Mouse (Mus musculus) heart, postnatal 10 days (tissue): ENCODE results near the gene Phactr2. TPM values are rescaled to one million over a fixed set of nuclear protein-coding genes. Genes with fewer than 3 reads are reported as not detected.

ENCODE experiments used
- DNase-seq, 2 experiments: peaks; one replicate each; pipeline ENCODE4 v3.0.0; 2021
- intact Hi-C: fragments of 180-260 bp; cut with DNase I; formaldehyde crosslinking; loops from one replicate; pipeline ENCODE4 v1.15.1; 2025
- total RNA-seq, 2 experiments: library from RNA; stranded (reverse); gene quantifications; 2 replicates each; pipeline ENCODE4 v1.2.3; 2021

Phactr2 gene
- total RNA-seq, 2 experiments from 2014 or later, result 57.3 to 63.5 TPM

GRCm38 (mm10) chr10:13289252-13289961 is 184.8 kb downstream of the Phactr2 start:
- DNase-seq, result no peak
- intact Hi-C loops, result loop anchor here (2.0 kb wide), 1 partner anchor 23 kb away; no protein-coding TSS in a partner anchor

- DNase-seq, result no peak
- intact Hi-C loops, result loop anchor here (2.0 kb wide), 1 partner anchor 25 kb away; no protein-coding TSS in a partner anchor
Measured at GRCm38 (mm10) chr10:13288296-13288695, 185.9 kb downstream of the Phactr2 start.

- DNase-seq, result no peak
- intact Hi-C loops, result no loop called here
Measured at GRCm38 (mm10) chr10:13283441-13283840, 190.8 kb downstream of the Phactr2 start.

- intact Hi-C loops, result no loop called here
- DNase-seq, result no peak
Measured at GRCm38 (mm10) chr10:13280298-13280853, 193.8 kb downstream of the Phactr2 start.

GRCm38 (mm10) chr10:13276298-13276697 is 197.9 kb downstream of the Phactr2 start:
- no peak for DNase-seq
- intact Hi-C loops, result loop anchor here (5.0 kb wide), 2 partner anchors 151 to 184 kb away; no protein-coding TSS in a partner anchor

GRCm38 (mm10) chr10:13275152-13275551 is 199.1 kb downstream of the Phactr2 start:
- intact Hi-C loops, result loop anchor here (5.0 kb wide), 2 partner anchors 152 to 183 kb away; no protein-coding TSS in a partner anchor
- DNase-seq, result peak; percentile 24 to 26

- peak; percentile 61 to 65 for DNase-seq
- intact Hi-C loops, result loop anchor here (5.0 kb wide), 2 partner anchors 153 to 182 kb away; no protein-coding TSS in a partner anchor
Measured at GRCm38 (mm10) chr10:13274699-13275098, 199.5 kb downstream of the Phactr2 start.

GRCm38 (mm10) chr10:13273756-13274155 is 200.5 kb downstream of the Phactr2 start:
- intact Hi-C loops, result no loop called here
- no peak for DNase-seq

GRCm38 (mm10) chr10:13271716-13272115 is 202.5 kb downstream of the Phactr2 start:
- no peak for DNase-seq

GRCm38 (mm10) chr10:13271099-13271498 is 203.1 kb downstream of the Phactr2 start:
- intact Hi-C loops, result no loop called here
- no peak for DNase-seq

More at GRCm38 (mm10) chr10:13271716-13272115, 202.5 kb downstream of the Phactr2 start:
- intact Hi-C loops, result no loop called here

GRCm38 (mm10) chr10:13270270-13270669 is 203.9 kb downstream of the Phactr2 start:
- no peak for DNase-seq
- intact Hi-C loops, result no loop called here

- no peak for DNase-seq
- intact Hi-C loops, result loop anchor here (5.0 kb wide), 1 partner anchor 168 kb away; no protein-coding TSS in a partner anchor
Measured at GRCm38 (mm10) chr10:13259251-13259650, 215.0 kb downstream of the Phactr2 start.

GRCm38 (mm10) chr10:13256196-13256595 is 218.0 kb downstream of the Phactr2 start:
- intact Hi-C loops, result loop anchor here (5.0 kb wide), 1 partner anchor 171 kb away; no protein-coding TSS in a partner anchor
- DNase-seq, result peak in 1 of 2 experiments; percentile 21

- no peak for DNase-seq
- intact Hi-C loops, result no loop called here
Measured at GRCm38 (mm10) chr10:13250280-13250679, 223.9 kb downstream of the Phactr2 start.

- intact Hi-C loops, result no loop called here
- no peak for DNase-seq
Measured at GRCm38 (mm10) chr10:13249126-13249525, 225.1 kb downstream of the Phactr2 start.

- DNase-seq, result no peak
- intact Hi-C loops, result no loop called here
Measured at GRCm38 (mm10) chr10:13245714-13246113, 228.5 kb downstream of the Phactr2 start.

GRCm38 (mm10) chr10:13244192-13244591 is 230.0 kb downstream of the Phactr2 start:
- DNase-seq, result peak; percentile 11 to 26
- intact Hi-C loops, result no loop called here

- intact Hi-C loops, result no loop called here
- no peak for DNase-seq
Measured at GRCm38 (mm10) chr10:13240431-13240830, 233.8 kb downstream of the Phactr2 start.

GRCm38 (mm10) chr10:13238188-13238587 is 236.0 kb downstream of the Phactr2 start:
- peak in 1 of 2 experiments; percentile 15 for DNase-seq
- intact Hi-C loops, result no loop called here

GRCm38 (mm10) chr10:13236866-13237265 is 237.3 kb downstream of the Phactr2 start:
- DNase-seq, result no peak
- intact Hi-C loops, result no loop called here

GRCm38 (mm10) chr10:13234503-13234902 is 239.7 kb downstream of the Phactr2 start:
- no peak for DNase-seq
- intact Hi-C loops, result no loop called here

- intact Hi-C loops, result no loop called here
- no peak for DNase-seq
Measured at GRCm38 (mm10) chr10:13233941-13234340, 240.3 kb downstream of the Phactr2 start.
